Mouse (Mus musculus): ENCODE results near the gene Efcab1.
"Not testable (repeated sequence)": the region's sequence is repeated elsewhere in the genome, so short reads cannot be mapped to it uniquely, and the experiment has no call there.

Gene Efcab1

DNA sequence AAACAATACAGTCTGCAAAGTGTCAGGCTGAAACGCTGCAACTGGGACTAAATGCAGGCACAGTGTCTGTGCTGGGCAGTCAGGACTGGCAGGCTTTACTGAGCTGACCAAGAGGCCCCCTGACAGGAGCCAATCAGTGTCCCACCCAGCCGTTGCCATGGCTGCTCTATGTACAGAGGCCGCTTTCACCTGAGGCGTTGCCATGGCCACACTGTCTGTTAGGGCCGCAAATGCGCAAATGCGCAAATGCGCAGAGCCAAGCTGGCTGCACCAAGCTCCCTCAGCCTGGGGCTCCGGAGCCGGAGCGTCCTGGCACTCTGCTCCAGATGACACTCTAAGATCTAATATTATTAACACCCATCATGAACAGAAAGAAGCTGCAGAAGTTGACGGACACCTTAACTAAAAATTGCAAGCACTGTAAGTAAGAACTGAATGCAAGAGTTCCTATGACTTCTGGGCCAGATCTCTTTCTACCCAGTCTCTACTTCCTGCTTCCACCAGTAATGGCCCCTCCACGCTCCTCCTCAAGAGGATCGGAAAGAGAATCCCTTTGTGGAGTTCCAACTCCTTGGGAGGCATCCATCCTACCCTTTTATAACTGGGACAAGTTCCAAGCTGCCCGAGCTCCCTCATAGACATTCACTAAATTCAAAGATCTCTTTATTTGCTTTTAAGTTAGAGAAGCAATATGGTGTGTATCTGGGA, at the start of gene Efcab1:
Efcab1 (plus strand) TSS at position 214 of the 708 bp plus-strand sequence.
- peak; percentile 10 for DNase-seq (ENCODE audit: extremely low read depth, insufficient read length, low spot score)

DNA sequence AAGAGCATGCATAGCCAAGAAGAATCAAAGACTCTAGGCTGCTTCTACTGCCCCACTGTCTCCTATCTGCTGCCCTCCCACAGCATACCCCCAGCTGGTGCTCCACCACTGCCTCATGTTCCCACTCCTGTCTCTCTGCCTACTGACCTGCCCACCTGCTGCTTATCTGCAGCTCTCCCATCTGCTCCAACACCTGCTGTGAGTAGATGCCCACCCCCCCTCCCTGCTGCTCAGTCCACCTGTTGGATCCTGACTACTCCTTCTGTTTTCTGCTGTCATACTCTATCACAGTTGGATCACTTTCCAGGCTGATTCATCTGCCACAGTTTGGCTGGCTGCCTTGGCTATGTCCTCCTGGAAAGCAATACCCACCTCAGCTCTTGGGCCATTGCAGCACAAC, 47.0 kb upstream of the Efcab1 start:
- DNase-seq (ENCODE audit: extremely low read depth, insufficient read length, low spot score): no peak

DNA sequence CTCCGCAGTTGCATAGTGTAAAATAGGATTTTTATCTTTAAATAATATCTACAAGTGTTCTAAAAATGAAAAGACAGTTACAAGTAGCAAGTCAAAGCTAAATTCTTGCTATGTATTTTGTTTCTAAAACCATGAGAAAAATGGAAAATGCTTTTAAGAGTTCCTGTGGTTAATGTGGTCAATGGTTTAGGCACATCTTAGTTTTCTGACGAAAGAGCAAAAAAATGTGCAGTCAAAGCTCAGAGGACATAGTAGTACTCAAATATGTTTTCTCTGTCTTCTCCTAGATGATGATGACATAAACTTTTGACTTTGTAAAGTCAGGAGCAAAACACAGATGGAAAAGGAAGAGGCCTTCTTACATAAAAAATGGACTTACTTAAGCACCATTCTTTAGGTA, 21.5 kb upstream of the Efcab1 start:
- peak; percentile 56 for DNase-seq (ENCODE audit: extremely low read depth, insufficient read length, low spot score)

DNA sequence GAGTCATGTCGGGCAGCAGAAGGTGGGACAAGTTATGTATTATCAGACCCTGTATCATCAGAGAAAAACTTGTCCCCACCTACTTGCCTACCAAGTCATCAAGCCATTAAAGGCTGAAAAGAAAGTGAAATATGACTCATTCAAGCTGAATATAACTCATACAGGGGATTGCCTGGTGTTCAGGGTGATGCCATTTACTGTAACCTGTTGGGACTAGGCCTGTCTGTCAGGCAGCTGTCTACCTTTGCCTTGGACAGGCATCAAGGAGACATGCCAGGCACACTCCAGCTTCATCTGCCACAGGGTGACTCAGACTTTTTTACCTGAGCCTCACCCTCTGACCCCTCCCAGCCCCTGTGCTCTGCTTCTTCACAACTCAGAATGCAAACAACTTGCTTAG, 21.0 kb upstream of the Efcab1 start:
- DNase-seq (ENCODE audit: extremely low read depth, insufficient read length, low spot score): no peak

DNA sequence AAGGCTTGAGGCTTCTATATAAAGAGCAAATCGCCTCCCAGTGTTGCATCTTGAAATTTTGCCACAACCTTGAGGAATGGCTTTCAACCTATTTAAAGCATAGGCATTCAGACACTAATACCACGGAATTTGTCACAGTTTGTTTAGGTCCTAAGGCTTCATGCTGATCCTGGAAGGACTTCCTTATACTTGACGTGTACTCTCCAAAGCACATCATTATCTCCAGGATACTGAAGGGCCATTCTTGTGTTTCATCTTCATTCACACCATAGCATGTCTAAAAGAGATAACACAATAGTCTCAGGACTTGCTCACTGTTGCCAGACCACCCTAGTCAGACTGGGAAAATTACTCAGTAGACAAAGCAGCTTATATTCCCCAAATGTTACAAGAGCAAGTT, 13.9 kb upstream of the Efcab1 start:
- DNase-seq (ENCODE audit: extremely low read depth, insufficient read length, low spot score): no peak

DNA sequence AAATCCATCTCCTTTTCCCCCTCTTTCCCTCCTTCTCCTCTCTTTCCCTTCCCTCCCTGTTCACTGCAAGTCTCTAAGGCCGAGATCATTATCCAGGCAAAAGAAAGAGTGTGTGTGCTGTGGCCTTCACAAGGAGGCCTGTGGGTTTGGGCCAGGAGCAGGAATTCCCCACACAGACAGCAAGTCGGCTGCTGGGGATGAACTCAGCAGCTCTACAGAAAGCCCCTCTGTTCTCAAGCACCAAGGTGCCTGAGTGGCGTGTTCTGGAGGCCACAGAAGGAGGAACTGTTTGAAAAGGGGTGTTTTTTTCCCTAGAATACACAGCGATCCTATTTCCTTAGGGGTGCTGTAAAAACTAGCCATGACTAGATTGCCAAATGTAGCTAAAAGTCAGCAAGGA, 12.5 kb upstream of the Efcab1 start:
- no peak for DNase-seq (ENCODE audit: extremely low read depth, insufficient read length, low spot score)

DNA sequence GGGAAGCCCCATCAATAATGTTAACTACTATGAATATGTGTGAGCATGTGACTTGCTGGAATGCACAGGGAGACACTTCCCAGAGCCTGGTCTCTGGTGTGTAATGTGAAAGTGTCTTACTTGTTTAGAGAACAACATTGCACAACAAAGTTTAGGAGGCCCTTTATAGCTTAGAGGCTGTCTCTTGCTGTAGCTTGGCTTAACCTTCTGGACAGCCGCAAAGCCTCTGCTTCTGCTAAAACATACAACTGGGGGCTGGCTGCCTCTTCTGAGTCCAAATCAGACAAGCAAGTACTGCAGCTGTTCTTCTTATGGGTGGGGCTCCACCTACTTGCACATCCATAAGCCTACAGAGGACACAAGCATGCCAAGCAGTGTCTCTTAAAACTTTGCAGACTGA, 11.7 kb upstream of the Efcab1 start:
- no peak for DNase-seq (ENCODE audit: extremely low read depth, insufficient read length, low spot score)

DNA sequence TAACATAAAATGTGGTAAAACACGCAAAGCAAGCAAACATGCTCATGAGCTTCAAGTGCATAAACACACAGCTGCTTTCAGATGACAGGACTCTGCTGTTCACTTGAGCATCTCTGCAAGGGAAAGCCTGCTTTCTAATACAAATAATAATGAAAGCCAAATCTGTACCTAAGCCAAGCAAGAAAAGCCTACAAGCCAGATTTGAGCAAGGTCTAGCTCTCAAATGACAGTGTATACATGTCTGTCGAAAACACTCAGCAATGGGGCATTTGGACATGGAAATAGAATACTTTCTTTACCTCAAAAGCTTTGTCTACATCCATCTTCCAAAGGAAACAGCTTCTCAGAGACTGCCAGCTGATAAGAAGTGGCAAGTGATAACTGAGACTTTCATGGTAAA, 10.9 kb upstream of the Efcab1 start:
- DNase-seq (ENCODE audit: extremely low read depth, insufficient read length, low spot score): no peak

DNA sequence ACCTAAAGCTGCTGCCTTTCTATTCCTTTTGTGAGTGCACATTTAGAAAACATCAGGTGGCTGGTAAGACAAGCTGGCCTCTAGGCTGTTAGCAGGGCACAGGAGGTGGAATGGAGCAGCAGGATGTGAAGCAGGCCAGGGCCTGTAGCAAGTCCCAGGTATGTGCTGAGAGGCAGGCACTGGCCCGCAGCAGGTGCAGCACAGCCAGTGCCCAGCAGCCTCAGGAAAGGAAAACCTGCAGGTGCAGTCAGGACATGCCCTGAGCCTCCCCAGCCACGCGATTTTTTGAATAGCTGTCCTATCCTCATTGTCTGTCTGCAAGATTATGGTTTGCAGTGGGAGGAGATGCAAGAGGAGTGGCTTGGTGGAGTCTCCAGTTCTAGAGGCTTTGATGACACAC, 24.3 kb downstream of the Efcab1 start:
- not testable (repeated sequence) for DNase-seq (ENCODE audit: extremely low read depth, insufficient read length, low spot score)

DNA sequence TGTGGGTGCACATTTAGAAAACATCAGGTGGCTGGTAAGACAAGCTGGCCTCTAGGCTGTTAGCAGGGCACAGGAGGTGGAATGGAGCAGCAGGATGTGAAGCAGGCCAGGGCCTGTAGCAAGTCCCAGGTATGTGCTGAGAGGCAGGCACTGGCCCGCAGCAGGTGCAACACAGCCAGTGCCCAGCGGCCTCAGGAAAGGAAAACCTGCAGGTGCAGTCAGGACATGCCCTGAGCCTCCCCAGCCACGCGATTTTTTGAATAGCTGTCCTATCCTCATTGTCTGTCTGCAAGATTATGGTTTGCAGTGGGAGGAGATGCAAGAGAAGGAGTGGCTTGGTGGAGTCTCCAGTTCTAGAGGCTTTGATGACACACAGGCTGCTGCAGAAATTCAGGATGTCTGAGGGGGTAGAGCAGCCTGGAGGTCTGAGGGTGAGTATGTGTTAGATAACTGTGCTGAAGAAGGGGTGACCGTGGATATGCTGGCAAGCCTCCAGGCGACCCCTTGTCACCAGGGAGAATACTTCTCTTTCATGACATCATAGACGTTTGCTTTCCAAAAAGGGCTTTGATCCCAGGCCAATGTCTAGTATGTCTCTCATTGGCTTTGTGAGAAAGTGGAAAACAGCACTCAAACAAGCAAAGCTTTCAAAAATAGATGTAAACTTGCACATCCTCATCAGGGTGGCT, 30.2 kb downstream of the Efcab1 start:
- not testable (repeated sequence) for DNase-seq (ENCODE audit: extremely low read depth, insufficient read length, low spot score)

DNA sequence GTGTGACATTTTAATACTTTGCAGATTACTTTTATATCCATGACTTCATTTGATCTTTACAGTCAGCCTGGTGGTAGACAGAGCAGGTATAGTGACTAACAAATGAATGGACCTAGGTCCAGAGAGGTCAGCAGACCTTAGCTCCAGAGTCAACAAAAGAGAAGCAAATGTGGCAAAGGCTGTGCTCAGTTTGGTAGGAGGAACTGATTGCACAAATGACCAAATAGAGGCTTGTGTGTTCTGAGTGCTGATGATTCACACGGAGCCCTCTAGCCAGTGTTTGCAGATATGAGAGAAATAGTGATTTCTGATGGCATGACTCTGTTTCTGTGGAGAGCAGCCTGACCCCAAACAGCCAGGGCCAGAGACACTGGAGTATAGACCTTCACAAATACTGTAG, 33.1 kb downstream of the Efcab1 start:
- no peak for DNase-seq (ENCODE audit: extremely low read depth, insufficient read length, low spot score)

DNA sequence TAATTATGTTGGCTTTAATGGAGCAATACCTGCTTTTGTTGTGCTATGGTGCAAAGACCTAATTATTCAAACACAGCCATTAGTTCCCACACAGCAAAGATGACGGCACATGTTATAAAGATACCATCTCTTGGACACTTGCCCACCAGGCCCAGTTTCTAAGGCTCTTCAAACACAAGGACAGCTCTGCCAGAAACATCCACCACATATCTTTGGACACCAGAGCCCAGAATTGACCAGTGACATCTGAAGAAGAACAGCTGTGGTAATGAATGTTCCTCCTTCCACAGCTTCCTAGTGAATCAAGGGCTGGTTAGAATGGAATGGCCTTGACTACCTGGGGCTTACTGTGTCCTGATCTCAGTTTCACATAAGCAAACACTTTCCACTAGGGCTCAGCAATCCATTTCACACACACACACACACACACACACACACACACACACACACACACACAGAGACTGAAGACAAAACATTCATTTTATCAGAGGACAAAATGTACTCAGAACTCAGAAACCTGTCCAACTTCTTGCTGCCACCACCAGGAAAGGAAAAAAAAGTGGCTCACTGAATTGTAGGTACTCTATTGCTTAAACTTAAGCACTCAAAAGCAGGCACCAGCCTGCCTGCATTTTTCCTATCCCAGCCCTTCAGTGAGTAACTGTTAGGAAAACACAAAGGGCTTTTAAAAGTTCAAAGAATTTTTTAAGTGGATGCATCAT, 33.7 kb downstream of the Efcab1 start:
- no peak for DNase-seq (ENCODE audit: extremely low read depth, insufficient read length, low spot score)

DNA sequence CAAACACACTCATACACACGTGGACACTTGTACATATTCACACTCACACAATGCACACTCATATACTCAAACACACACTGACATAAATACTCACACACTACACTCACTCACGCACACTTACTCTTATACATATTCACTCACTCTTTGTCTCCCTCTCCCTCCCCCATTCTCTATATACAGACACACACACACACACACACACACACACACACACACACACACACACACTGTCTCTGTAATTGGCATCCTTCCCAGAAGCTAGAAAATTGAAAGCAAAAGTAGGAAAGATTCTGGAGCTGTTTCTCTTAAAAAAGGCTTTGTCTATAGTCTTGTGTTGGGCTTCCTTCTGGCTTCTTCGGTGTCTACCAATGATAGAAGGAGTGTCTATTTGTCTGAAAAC, 34.5 kb downstream of the Efcab1 start:
- no peak for DNase-seq (ENCODE audit: extremely low read depth, insufficient read length, low spot score)

DNA sequence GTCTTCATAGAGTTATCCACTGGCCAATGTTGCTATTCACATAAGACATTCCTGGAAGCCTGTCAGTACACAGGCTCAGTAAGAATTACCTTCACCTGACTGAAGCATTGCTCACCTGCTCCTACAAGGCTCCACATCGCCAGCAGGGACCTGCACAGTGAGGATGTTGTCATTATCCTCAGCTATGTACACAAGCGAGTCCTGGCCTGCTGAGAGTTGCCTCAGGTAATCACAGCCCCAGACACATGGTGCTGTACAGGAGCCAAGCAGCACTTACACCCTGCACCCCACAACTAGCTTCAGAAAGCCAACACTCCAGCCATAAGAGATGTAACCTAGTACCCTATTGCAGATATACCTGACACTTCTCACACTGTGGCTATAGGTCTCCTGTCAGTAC, 37.1 kb downstream of the Efcab1 start:
- DNase-seq (ENCODE audit: extremely low read depth, insufficient read length, low spot score): no peak

DNA sequence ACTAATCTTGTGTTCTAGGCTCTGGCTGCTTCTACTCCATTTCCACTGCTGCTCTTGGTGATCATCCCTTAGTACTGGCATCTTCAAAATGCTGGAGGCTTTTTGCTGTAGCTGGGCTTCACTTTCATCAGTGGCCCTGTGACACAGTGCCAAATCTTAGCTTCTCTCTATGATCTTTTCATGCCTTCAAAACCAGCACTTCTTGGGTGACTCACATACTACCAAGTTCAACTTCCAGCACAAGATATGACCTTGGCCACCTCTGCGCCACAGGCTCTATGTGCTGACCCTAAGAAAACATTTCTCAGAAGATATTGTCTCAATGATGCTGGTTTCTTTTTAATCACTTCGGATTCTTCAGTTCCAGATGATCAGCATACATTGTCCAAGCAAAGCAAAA, 41.2 kb downstream of the Efcab1 start:
- not testable (repeated sequence) for DNase-seq (ENCODE audit: extremely low read depth, insufficient read length, low spot score)

DNA sequence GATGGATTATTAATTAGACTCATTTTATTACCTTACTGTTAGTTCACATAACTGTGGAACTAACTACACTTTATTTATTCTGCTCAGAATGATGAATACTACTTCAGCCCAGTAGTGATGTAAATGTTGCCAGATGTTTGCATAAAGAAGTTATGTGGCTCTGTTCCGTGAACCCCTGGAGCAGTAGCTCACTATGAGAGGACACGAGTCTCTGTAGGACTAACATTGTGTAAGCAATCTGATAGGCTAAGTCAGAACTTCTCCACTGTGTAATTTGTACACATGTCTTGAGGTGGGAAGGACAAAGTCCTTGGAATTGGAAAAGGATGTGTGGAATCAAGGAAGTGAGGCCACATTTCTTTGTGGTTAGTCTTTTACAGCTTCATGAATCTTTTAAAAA, 45.5 kb downstream of the Efcab1 start:
- no peak for DNase-seq (ENCODE audit: extremely low read depth, insufficient read length, low spot score)

DNA sequence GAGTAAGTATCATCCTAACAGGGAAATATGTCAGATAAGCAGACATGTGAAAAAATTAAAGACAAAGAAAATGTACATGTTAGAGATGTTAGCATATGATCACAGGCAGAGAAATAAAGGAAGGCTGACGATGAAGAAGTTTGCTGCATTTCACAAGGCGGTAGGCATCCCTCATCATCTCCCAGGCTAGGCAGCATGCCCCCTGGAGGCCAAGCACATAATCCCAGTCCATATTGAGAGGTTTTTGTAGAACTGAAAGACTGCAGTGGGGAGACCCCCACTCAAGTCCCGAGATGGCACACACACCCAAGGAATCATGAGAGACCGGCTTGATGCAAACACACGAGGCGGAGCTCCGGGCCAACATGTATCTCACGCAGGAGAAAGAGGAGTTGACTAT, 53.3 kb downstream of the Efcab1 start:
- no peak for DNase-seq (ENCODE audit: extremely low read depth, insufficient read length, low spot score)

DNA sequence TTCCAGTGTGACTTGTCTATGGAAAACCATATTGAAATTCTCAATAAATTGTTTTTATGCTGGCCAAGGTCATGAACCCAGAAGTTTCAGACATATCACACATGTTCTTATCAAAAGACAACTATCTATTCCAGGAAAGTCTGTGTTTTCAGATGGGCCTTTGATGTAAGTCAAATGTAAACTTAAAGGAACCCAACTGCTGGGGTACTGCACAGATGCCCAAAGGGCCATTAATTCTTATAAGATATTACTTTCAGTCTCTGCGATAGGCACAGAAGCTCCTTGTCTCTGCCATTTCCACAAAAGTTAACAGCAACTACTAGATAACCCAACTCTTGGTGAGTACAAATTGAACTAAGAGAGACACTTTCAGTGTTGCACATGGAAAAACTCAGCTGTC, 67.3 kb downstream of the Efcab1 start:
- DNase-seq (ENCODE audit: extremely low read depth, insufficient read length, low spot score): no peak

DNA sequence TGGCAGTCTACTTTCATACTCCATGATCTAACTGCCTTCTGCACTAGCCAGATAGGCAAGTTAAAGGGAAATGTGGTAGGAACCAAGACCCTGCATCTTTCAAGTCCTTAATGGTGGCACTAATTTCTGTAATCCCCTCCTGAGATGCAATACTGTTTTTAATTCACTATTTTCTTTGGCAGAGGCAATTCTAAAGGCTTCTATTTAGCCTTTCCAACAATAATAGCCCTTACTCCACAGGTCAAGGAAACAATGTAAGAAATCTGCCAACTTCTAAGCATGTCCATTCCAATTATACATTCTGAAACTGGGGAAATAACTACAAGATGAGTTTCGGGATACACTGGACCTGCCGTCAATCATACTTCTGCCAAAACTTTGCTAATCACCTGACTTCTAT, 72.8 kb downstream of the Efcab1 start:
- no peak for DNase-seq (ENCODE audit: extremely low read depth, insufficient read length, low spot score)

DNA sequence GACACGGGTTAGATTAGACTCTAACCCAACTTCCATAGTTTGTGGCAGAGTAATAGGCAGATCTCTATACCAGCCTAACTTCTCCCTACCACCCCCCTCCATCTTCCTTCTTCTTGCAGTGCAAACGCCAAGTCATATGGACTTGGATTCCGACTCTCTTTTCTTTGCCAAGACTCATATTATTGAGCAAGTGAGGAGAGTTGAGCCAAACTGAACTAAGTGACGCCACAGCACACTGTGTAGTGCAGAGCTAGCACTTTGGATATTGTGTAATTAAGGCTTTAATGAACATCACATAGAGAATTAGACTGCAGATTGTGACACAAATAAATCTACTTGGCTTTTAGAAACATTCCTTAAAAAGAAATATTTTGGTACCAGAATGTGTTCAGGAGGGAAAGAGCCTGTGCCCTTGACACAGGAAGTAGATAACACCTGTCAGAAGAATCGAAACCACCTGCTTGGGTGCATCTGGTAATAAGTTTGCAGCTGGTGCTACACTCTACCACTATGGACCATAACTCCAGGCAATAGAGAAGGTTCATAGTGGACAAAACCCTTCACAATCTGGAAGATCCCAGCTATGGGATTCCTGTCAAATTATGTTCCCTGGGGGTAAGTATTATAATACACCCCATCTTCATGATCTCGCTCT, 83.3 kb downstream of the Efcab1 start:
- DNase-seq (ENCODE audit: extremely low read depth, insufficient read length, low spot score): no peak

DNA sequence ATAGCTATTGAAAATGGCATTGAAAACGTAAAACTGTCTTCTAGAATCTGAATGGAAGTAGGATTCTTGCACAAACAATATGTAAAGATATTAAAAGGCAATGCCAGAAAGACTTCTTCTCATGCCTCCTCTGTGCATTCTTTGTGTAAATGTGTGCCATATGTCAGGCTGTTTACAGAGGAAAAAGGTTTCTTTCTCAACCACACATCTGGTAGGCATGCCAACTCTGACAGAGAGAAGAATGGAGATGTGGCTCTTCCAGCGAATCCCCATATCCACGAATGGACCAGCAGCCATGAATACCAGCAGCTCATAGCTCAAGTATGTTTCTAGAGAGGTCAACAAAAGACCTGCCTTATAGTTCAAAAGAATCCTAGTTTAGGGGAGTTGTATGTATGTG, 84.6 kb downstream of the Efcab1 start:
- DNase-seq (ENCODE audit: extremely low read depth, insufficient read length, low spot score): no peak

All from 3134 (cell line).